Mouse (Mus musculus) midbrain, postnatal 0 days (tissue): ENCODE data around the gene Ppm1g. TPM values are rescaled to one million over a fixed set of nuclear protein-coding genes. Genes with fewer than 3 reads are reported as not detected.
A peak's percentile ranks its signal among the peaks of the same experiment; 100 is the strongest.

Source experiments
- ATAC-seq: fragments of 200-750 bp; cut with Nextera tagmentation; 2 replicates; pipeline ENCODE4 v1.8.0; 2017; ENCODE audit warnings: moderate number of reproducible peaks, mild to moderate bottlenecking, moderate TSS enrichment, moderate library complexity; ENCODE audit not compliant: low FRiP score
- DNase-seq: peaks from one replicate; pipeline ENCODE4 v3.0.0-alpha.2; 2015; ENCODE audit warnings: low spot score
- H3K27ac ChIP-seq: fragments of 300-500 bp; sonication (generic); 2 replicates; pipeline ENCODE4 v1.5.1; 2014; ENCODE audit warnings: low read depth, mild to moderate bottlenecking, low read length, mixed read lengths
- H3K27me3 ChIP-seq: fragments of 300-500 bp; sonication (generic); 2 replicates; pipeline ENCODE4 v1.6.1; 2014; ENCODE audit warnings: low read length, control low read depth, mixed read lengths; ENCODE audit not compliant: insufficient read depth
- H3K36me3 ChIP-seq: fragments of 300-500 bp; sonication (generic); 2 replicates; pipeline ENCODE4 v1.6.1; 2014; ENCODE audit warnings: low read length, control low read depth, mixed read lengths; ENCODE audit not compliant: insufficient read depth
- H3K4me1 ChIP-seq: fragments of 300-500 bp; sonication (generic); 2 replicates; pipeline ENCODE4 v1.6.1; 2014; ENCODE audit warnings: mild to moderate bottlenecking, control low read depth, antibody characterized with exemption, low read length, mixed read lengths; ENCODE audit not compliant: insufficient read depth
- H3K4me2 ChIP-seq: fragments of 300-500 bp; sonication (generic); 2 replicates; pipeline ENCODE4 v1.6.1; 2014; ENCODE audit warnings: low read depth, mild to moderate bottlenecking, low read length, mixed read lengths; ENCODE audit not compliant: poor library complexity, severe bottlenecking
- H3K4me3 ChIP-seq: fragments of 300-500 bp; sonication (generic); 2 replicates; pipeline ENCODE4 v1.5.1; 2014; ENCODE audit warnings: low read depth, mild to moderate bottlenecking, low read length, moderate library complexity
- H3K9ac ChIP-seq: fragments of 300-500 bp; sonication (generic); replicated peaks from 2 replicates; pipeline ENCODE4 v1.6.1; 2014; ENCODE audit warnings: mild to moderate bottlenecking, low read length, moderate library complexity, mixed read lengths; ENCODE audit not compliant: poor library complexity, severe bottlenecking
- H3K9me3 ChIP-seq: fragments of 300-500 bp; sonication (generic); 2 replicates; pipeline ENCODE4 v1.6.1; 2016; ENCODE audit warnings: low read length, control low read depth
- CTCF ChIP-seq: IDR thresholded peaks from 2 replicates; pipeline ENCODE4 v1.5.1; 2016; ENCODE audit warnings: antibody characterized with exemption, mild to moderate bottlenecking
- WGBS: fragments of 180-500 bp; shearing (Covaris S2); extraction: QIAGEN DNeasy Blood & Tissue Kit; methylation state at CpG from one replicate; pipeline ENCODE4 v1.1.7; 2014; 5-methylcytosine and 5-hydroxymethylcytosine counted together
- polyA plus RNA-seq: library from polyadenylated mRNA; unstranded; fragments of >200 nt; fragmentation: Nextera tagmentation; extraction: Ambion mirVana; gene quantifications from 2 replicates; pipeline ENCODE4 v1.2.1, GENCODE M21; 2015
- total RNA-seq: library from RNA; depleted of rRNA; stranded (reverse); fragments of >200 nt; gene quantifications from 2 replicates; pipeline ENCODE4 v1.2.3, GENCODE M21; 2014

The Ppm1g gene
- total and polyA plus RNA-seq, 2 experiments from 2014 or later: 87.0 to 183 TPM

- peaks cover 3% of the 10 kb centered on the region; the same call in 1 of the 2 replicates for H3K4me1 ChIP-seq
- 92% methylated on average over 27 of the region's 27 CpGs for WGBS
- no peak for ATAC-seq
- DNase-seq: no peak
- H3K9me3 ChIP-seq: peaks cover 5% of the 10 kb centered on the region
- H3K27ac ChIP-seq: no peak overlapping the region
- TF ChIP-seq CTCF: no peak
- peak overlapping the region; percentile 14; the same call in 1 of the 2 replicates for H3K4me3 ChIP-seq
- peak overlapping the region; percentile 82; the same call in 1 of the 2 replicates for H3K4me2 ChIP-seq
- H3K36me3 ChIP-seq: peaks cover 70% of the 10 kb centered on the region
- H3K9ac ChIP-seq: no peak overlapping the region
- H3K27me3 ChIP-seq: no peaks in the 10 kb centered on the region
Observed at GRCm38 (mm10) chr5:31200327-31200768, 20.1 kb downstream of the Ppm1g start.

DNA sequence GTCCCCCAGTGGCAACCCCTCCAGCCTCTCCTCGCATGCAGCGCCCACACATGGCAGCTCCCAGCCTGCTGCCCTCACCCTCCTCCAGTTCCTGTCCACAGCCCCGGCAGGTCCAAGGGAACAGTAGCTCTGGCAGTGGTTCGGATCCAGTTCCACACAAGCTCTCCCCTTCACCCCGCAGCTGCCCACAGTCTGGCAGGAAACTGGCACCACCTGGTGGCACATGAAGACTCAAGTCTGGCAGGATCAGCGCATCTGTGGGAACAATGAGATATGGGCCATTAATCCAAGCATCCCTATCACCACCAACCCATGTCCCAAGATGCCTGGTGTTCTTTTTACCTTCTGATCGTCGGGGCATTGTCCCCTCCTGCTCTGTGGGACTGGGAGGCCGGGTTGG, 20.6 kb downstream of the Ppm1g start:
- Histone ChIP-seq H3K4me3 (no peak overlapping the region), H3K27ac (no peak overlapping the region), H3K9me3 (peaks cover 5% of the 10 kb centered on the region), H3K4me1 (peaks cover 3% of the 10 kb centered on the region; the same call in 1 of the 2 replicates), H3K9ac (no peak overlapping the region), H3K4me2 (no peak overlapping the region), H3K27me3 (no peaks in the 10 kb centered on the region), H3K36me3 (peaks cover 65% of the 10 kb centered on the region)
- TF ChIP-seq CTCF: peak; percentile 48
- ATAC-seq (no peak), DNase-seq (peak; percentile 31)
- WGBS: 83% methylated on average over 9 of the region's 9 CpGs

DNA sequence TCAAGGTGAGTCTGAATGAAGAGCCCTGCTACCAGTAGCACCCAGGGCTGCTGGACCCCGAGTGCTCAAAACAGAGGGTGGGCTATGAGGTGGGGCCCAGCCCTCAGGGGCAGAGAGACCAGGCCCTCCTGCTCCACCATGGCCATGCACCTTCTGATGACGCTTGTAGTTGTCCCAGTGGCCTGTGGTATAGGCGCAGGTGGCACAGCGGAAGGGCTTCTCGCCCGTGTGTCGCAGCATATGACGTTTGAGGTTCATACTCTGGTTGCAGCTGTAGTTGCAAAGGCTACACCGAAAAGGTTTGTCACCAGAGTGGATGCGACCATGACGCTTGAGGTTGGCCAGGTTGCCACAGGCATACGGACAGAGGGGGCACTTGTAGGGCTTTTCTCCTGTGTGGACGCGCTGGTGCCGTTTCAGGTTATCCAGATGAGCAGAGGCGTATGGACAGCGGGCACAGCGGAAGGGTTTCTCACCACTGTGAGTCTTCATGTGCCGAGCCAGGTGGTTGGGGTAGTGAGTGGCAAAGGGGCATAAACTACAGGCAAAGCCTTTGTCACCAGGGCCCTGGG, 21.1 kb downstream of the Ppm1g start:
- H3K27ac ChIP-seq: no peak overlapping the region
- H3K36me3 ChIP-seq: peaks cover 63% of the 10 kb centered on the region
- no peak overlapping the region for H3K4me3 ChIP-seq
- TF ChIP-seq CTCF: no peak
- no peak overlapping the region for H3K4me2 ChIP-seq
- H3K9me3 ChIP-seq: peaks cover 5% of the 10 kb centered on the region
- DNase-seq (no peak), ATAC-seq (no peak)
- 93% methylated on average over 19 of the region's 19 CpGs for WGBS
- no peaks in the 10 kb centered on the region for H3K27me3 ChIP-seq
- no peak overlapping the region for H3K9ac ChIP-seq
- H3K4me1 ChIP-seq: peaks cover 3% of the 10 kb centered on the region; the same call in 1 of the 2 replicates

DNA sequence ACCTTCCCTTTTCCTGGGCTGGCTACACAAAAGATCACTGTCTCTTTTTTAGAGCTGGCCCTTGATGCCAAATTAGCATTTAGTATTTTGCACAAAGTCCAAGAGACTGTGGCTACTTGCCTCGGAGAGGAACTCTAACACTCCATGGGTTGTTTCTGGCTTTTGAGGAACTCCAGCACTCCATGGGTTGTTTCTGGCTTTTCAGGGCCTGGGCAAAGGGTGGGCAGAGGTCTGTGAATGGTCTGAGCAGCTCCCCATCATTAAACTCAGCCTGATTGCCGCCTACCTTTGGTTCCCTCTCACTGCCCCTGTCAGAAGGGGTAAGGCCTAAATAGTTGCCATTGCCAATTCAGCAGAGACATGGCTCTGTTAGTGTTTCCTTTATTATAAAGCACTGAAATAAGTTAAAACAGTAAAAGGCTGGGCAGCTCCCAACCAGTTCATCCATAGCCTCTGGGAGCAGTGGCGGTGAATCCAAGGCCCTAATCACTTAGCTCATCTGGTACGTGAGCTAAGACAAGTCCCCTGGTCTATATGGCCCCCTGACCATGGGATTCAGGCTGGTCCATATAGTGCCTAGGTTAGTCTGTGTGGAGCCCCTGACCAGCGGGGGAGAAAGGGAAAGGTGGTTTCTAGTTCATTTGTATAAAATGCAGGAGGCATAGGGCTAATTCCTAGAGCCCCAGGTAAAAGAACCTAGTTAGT, 21.7 kb downstream of the Ppm1g start:
- TF ChIP-seq CTCF: no peak
- H3K9me3 ChIP-seq: peaks cover 5% of the 10 kb centered on the region
- no peak overlapping the region for H3K9ac ChIP-seq
- DNase-seq (no peak), ATAC-seq (no peak)
- no peak overlapping the region for H3K4me3 ChIP-seq
- H3K27ac ChIP-seq: no peak overlapping the region
- no peak overlapping the region for H3K4me2 ChIP-seq
- H3K36me3 ChIP-seq: peaks cover 56% of the 10 kb centered on the region
- WGBS: 79% methylated on average over 5 of the region's 5 CpGs
- peaks cover 3% of the 10 kb centered on the region; the same call in 1 of the 2 replicates for H3K4me1 ChIP-seq
- H3K27me3 ChIP-seq: no peaks in the 10 kb centered on the region

DNA sequence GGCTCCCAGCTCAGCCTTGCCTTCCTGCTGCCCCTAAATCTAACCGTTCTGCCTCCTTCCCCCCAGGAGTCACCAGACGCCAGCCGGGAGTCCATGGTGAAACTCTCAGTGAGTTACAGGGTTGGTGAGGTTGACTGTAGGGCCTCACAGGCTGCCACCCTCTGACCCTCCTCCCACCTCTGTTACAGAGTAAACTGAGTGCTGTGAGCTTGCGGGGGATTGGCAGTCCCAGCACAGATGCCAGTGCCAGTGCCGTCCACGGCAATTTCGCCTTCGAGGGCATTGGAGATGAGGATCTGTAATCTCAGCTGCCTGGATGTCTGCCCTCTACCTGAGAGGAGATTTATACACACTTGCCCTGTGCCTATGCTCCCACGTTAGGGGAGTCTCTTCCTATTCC, 22.3 kb downstream of the Ppm1g start:
- DNase-seq: no peak
- Histone ChIP-seq H3K9me3 (peaks cover 5% of the 10 kb centered on the region), H3K4me2 (no peak overlapping the region), H3K27me3 (no peaks in the 10 kb centered on the region), H3K4me3 (no peak overlapping the region), H3K9ac (no peak overlapping the region), H3K36me3 (peaks cover 56% of the 10 kb centered on the region), H3K4me1 (peaks cover 3% of the 10 kb centered on the region; the same call in 1 of the 2 replicates), H3K27ac (no peak overlapping the region)
- no peak for ATAC-seq
- 85% methylated on average over 9 of the region's 9 CpGs for WGBS
- no peak for TF ChIP-seq CTCF

DNA sequence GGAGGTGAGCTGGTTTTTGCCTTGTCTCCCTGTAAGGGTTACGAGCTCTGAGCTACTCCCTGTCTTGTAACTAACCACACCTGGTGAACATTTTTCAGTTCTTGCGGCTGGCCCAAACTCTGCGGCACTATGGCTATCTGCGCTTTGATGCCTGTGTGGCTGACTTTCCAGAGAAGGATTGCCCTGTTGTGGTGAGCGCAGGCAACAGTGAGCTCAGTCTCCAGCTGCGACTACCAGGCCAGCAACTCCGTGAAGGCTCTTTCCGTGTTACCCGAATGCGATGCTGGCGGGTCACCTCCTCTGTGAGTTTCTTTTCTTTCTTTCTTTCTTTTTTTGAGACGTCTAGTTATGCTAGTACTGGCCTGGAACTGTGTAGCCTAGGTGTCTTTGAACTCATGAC, 23.4 kb downstream of the Ppm1g start:
- peaks cover 51% of the 10 kb centered on the region for H3K36me3 ChIP-seq
- peaks cover 5% of the 10 kb centered on the region for H3K9me3 ChIP-seq
- WGBS: 95% methylated on average over 12 of the region's 12 CpGs
- H3K27ac ChIP-seq: no peak overlapping the region
- H3K4me2 ChIP-seq: no peak overlapping the region
- H3K27me3 ChIP-seq: no peaks in the 10 kb centered on the region
- H3K4me3 ChIP-seq: no peak overlapping the region
- DNase-seq (no peak), ATAC-seq (no peak)
- peaks cover 3% of the 10 kb centered on the region; the same call in 1 of the 2 replicates for H3K4me1 ChIP-seq
- no peak overlapping the region for H3K9ac ChIP-seq
- TF ChIP-seq CTCF: no peak
